Comparison of ENCODE assay signal across 18 mouse cellular contexts in the genomic region with DNA sequence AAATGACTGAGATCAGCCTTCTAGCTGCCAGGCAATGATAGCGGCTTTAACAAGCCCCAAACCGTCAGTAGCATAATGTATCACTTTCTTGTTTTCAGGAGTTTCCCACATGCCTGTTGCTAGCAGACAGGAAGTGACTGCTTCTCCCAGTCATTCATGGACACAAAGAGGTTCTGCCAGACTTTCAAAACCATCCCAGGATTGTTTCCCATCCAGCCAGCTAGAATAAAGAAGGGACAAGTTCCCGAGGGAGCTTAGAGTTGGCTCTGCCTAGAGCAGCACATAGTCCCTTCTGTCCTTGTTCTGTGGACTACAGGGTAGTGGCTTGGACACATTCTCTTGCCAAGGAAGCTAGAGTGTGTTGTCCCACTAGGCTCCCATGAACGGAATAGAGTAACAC.
DNase-seq lines count a peak whose midpoint lies in the region; ATAC-seq lines count a peak whose summit lies in the region.
"Had no signal": no experiment of that assay in that cellular context is flagged by ENCODE, and none has a peak within 500 bp of the region (broad histone marks: within the 10 kb centered on the region; RNA-seq: fewer than 3 reads in every experiment).

No protein-coding gene starts in this region.

- no peaks in the 10 kb centered on the region for H3K27me3 ChIP-seq in heart, embryonic 11.5 days (ENCODE audit: control insufficient read depth, insufficient read depth, low read length)
- H3K27me3 ChIP-seq: forebrain, embryonic 15.5 days; limb, embryonic 13.5 days; liver, embryonic 15.5 days; neural tube, embryonic 15.5 days had no signal

- intact Hi-C loops in left cerebral cortex, postnatal 4 days (cut with DNase I): no loop called here
- intact Hi-C loops in left cerebral cortex, postnatal 25 days (cut with DNase I): no loop called here

- H3K27ac ChIP-seq in heart, embryonic 11.5 days (ENCODE audit: low read depth, low read length): no peak overlapping the region
- H3K27ac ChIP-seq: forebrain, embryonic 15.5 days; limb, embryonic 13.5 days; liver, embryonic 15.5 days; neural tube, embryonic 15.5 days had no signal

- WGBS in heart, embryonic 11.5 days (ENCODE audit: insufficient replicate concordance): 57% methylated on average over 4 of the region's 4 CpGs

- no peak for ATAC-seq in heart, embryonic 11.5 days (replicated peaks; ENCODE audit: insufficient number of reproducible peaks, low FRiP score, low TSS enrichment)
- ATAC-seq: CD4-positive, CD25-positive, alpha-beta regulatory T cell, adult 4 months; forebrain, embryonic 15.5 days had no signal

- H3K9ac ChIP-seq in heart, embryonic 11.5 days (ENCODE audit: low read depth, low read length): no peak overlapping the region
- H3K9ac ChIP-seq: forebrain, embryonic 15.5 days; limb, embryonic 13.5 days; liver, embryonic 15.5 days; neural tube, embryonic 15.5 days had no signal

- no peaks in the 10 kb centered on the region for H3K4me1 ChIP-seq in heart, embryonic 11.5 days (ENCODE audit: control insufficient read depth, insufficient read depth, low read length)
- H3K4me1 ChIP-seq: liver, embryonic 15.5 days had no signal

- no peaks in the 10 kb centered on the region for H3K9me3 ChIP-seq in heart, embryonic 11.5 days (replicated peaks; ENCODE audit: control insufficient read depth, low read length)
- H3K9me3 ChIP-seq: forebrain, embryonic 15.5 days; limb, embryonic 13.5 days; liver, embryonic 15.5 days; neural tube, embryonic 15.5 days had no signal

- H3K36me3 ChIP-seq in heart, embryonic 11.5 days (ENCODE audit: control insufficient read depth, insufficient read depth, low read length): no peaks in the 10 kb centered on the region
- H3K36me3 ChIP-seq: forebrain, embryonic 15.5 days; G1E; limb, embryonic 13.5 days; liver, embryonic 15.5 days; neural tube, embryonic 15.5 days had no signal

- H3K4me3 ChIP-seq in heart, embryonic 11.5 days (ENCODE audit: low read depth, low read length): no peak overlapping the region
- H3K4me3 ChIP-seq: forebrain, embryonic 15.5 days; limb, embryonic 13.5 days; liver, embryonic 15.5 days; myocyte; neural tube, embryonic 15.5 days had no signal

- no peak overlapping the region for H3K4me2 ChIP-seq in heart, embryonic 11.5 days
- H3K4me2 ChIP-seq: forebrain, embryonic 15.5 days; limb, embryonic 13.5 days; liver, embryonic 15.5 days; neural tube, embryonic 15.5 days had no signal

- peak; percentile 3 to 16 for DNase-seq in heart, adult 18-20 months
- peak; percentile 18 for DNase-seq in left cerebral cortex, postnatal 4 days
- DNase-seq in left cerebral cortex, postnatal 25 days (ENCODE audit: low spot score in 2 of 2): no peak
- peak; percentile 67 for DNase-seq in adipocyte (ENCODE audit: low spot score)
- peak; percentile 26 for DNase-seq in embryo, embryonic 10.5 days (ENCODE audit: low spot score)
- no peak for DNase-seq in left cerebral cortex, adult 8-10 months (ENCODE audit: low spot score in 2 of 2)
- DNase-seq: adrenal gland, adult 2 months; cerebellum, adult 11-12 months; lung, postnatal 14 days; right cerebral cortex, postnatal 25 days had no signal

Comparison
In these comparisons a context has a peak if more than half of its experiments do, and no peak if none do; other contexts are left out.
1. DNase-seq: peak in heart, adult 18-20 months (2 of 2), left cerebral cortex, postnatal 4 days (single experiment), adipocyte (single experiment) and embryo, embryonic 10.5 days (single experiment); none in left cerebral cortex, postnatal 25 days (0 of 2) and left cerebral cortex, adult 8-10 months (0 of 2).